Mouse (Mus musculus) effector memory CD4-positive, alpha-beta T cell, adult 5 months (primary cell): ENCODE data around the gene Akr1c14. TPM values are rescaled to one million over a fixed set of nuclear protein-coding genes. Genes with fewer than 3 reads are reported as not detected.

Experiments
- polyA plus RNA-seq: library from polyadenylated mRNA; unstranded; fragments of 100-300 nt; shearing (Covaris generic); gene quantifications from one replicate; pipeline ENCODE4 v1.2.1, GENCODE M21; 2017

Gene Akr1c14
- not detected for polyA plus RNA-seq

DNA sequence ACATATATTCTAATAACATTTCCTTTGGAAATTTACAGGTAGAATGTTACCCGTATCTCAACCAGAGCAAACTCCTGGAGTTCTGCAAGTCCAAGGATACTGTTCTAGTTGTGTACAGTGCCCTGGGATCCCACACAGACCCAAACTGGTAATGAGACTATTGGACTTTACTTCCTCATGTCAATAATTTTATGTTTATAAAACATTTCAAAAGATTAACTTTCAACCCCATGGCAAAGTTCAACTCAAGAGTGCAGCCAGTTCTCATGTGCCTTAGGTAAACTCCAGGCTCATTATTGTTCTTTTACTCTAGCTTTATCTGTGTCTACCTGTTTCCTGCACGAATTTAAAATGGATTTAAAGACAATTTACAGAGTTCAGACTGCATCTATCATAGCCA is at the start of gene Akr1c14:
Gene Akr1c14, plus strand, starts transcription at position 293 of the 400 bp plus-strand sequence.

Other genes starting within 250 kb of the Akr1c14 start
- gene Calml3, start 244.7 kb upstream of the Akr1c14 start, polyA plus RNA-seq, result not detected
- gene Calm4, start 211.3 kb upstream of the Akr1c14 start, polyA plus RNA-seq, result not detected
- gene Calm5, start 194.8 kb upstream of the Akr1c14 start, polyA plus RNA-seq, result not detected
- 36.6 TPM for gene Net1, start 130.8 kb upstream of the Akr1c14 start, polyA plus RNA-seq
- not detected for gene Tubal3, start 130.7 kb upstream of the Akr1c14 start, polyA plus RNA-seq
- gene Ucn3, start 103.7 kb upstream of the Akr1c14 start, polyA plus RNA-seq, result not detected
- not detected for gene Akr1c18, start 101.6 kb downstream of the Akr1c14 start, polyA plus RNA-seq
- 8.3 TPM for gene Akr1c13, start 142.1 kb downstream of the Akr1c14 start, polyA plus RNA-seq
- not detected for gene Akr1c19, start 179.7 kb downstream of the Akr1c14 start, polyA plus RNA-seq
- 2.1 TPM for gene Akr1c12, start 230.4 kb downstream of the Akr1c14 start, polyA plus RNA-seq